Mouse (Mus musculus) ES-E14 (cell line): ENCODE data around the gene Ccdc69. TPM values are rescaled to one million over a fixed set of nuclear protein-coding genes. Genes with fewer than 3 reads are reported as not detected.
"Not testable (repeated sequence)": the region's sequence is repeated elsewhere in the genome, so short reads cannot be mapped to it uniquely, and the experiment has no call there.

Experiments
- DNase-seq: peaks from one replicate; pipeline ENCODE4 v3.0.0-alpha.2; 2013; ENCODE audit warnings: low read depth, low spot score
- H3K27ac ChIP-seq: 2 replicates; pipeline ENCODE4 v1.5.1; 2012; ENCODE audit warnings: low read depth, mild to moderate bottlenecking, low read length, moderate library complexity, mixed read lengths; ENCODE audit not compliant: poor library complexity, insufficient read depth, severe bottlenecking
- H3K36me3 ChIP-seq: 2 replicates; pipeline ENCODE4 v1.6.1; 2012; ENCODE audit warnings: mild to moderate bottlenecking, low read length, moderate library complexity, mixed read lengths; ENCODE audit not compliant: control insufficient read depth, poor library complexity, insufficient read depth, severe bottlenecking
- H3K4me1 ChIP-seq, 2 experiments: fragments of 150-350 bp in 1 of 2; sonication (generic) in 1 of 2; 2 replicates each; pipeline ENCODE4 v1.6.1; 2012; ENCODE audit warnings: low read length in 2 of 2, mild to moderate bottlenecking in 1 of 2, mixed read lengths in 1 of 2; ENCODE audit not compliant: control insufficient read depth in 2 of 2, insufficient read depth in 2 of 2, poor library complexity in 1 of 2
- H3K4me3 ChIP-seq, 2 experiments: fragments of 150-350 bp in 1 of 2; sonication (generic) in 1 of 2; 2 replicates each; pipeline ENCODE4 v1.5.1; 2012; ENCODE audit warnings: low read length in 2 of 2, low read depth in 1 of 2, mild to moderate bottlenecking in 1 of 2, mixed read lengths in 1 of 2; ENCODE audit not compliant: insufficient read depth in 1 of 2, poor library complexity in 1 of 2, severe bottlenecking in 1 of 2
- H3K9ac ChIP-seq: 2 replicates; pipeline ENCODE4 v1.6.1; 2012; ENCODE audit warnings: low read depth, mild to moderate bottlenecking, low read length, mixed read lengths; ENCODE audit not compliant: poor library complexity, insufficient read depth, severe bottlenecking
- H3K9me3 ChIP-seq: fragments of 150-350 bp; sonication (generic); 2 replicates; pipeline ENCODE4 v1.6.1; 2012; ENCODE audit warnings: low read depth, mild to moderate bottlenecking, low read length; ENCODE audit not compliant: control insufficient read depth, insufficient read depth
- CHD2 ChIP-seq: IDR thresholded peaks from 2 replicates; pipeline ENCODE4 v1.6.1; 2014; ENCODE audit warnings: mild to moderate bottlenecking, low read depth, low read length, inconsistent platforms
- HCFC1 ChIP-seq: IDR thresholded peaks from 2 replicates; pipeline ENCODE4 v1.6.1; 2012; ENCODE audit warnings: low read length, inconsistent platforms, borderline replicate concordance; ENCODE audit not compliant: insufficient read depth
- MAFK ChIP-seq: IDR thresholded peaks from 2 replicates; pipeline ENCODE4 v1.6.1; 2014; ENCODE audit warnings: mild to moderate bottlenecking, low read depth, low read length, inconsistent platforms; ENCODE audit not compliant: insufficient read depth
- ZC3H11A ChIP-seq: IDR thresholded peaks from 2 replicates; pipeline ENCODE4 v1.6.1; 2012; ENCODE audit warnings: low read depth, mild to moderate bottlenecking, inconsistent platforms, low read length, borderline replicate concordance
- ZNF384 ChIP-seq: IDR thresholded peaks from 2 replicates; pipeline ENCODE4 v1.6.1; 2012; ENCODE audit warnings: low read depth, low read length, inconsistent platforms
- in situ Hi-C, 2 experiments: fragments of 600-800 bp; cut with MboI; formaldehyde crosslinking; loops; one replicate each; pipeline ENCODE4 v1.15.1; 2025; ENCODE audit warnings: low sequenced_read_pairs in 2 of 2, inconsistent platforms in 1 of 2; ENCODE audit not compliant: unreplicated experiment in 2 of 2
- total RNA-seq: library from RNA; depleted of rRNA; stranded (reverse); fragments of 300-350 nt; gene quantifications from 2 replicates; pipeline ENCODE4 v1.2.3, GENCODE M21; 2012

Gene Ccdc69
- total RNA-seq, 1 experiment = 0.22 TPM

DNA sequence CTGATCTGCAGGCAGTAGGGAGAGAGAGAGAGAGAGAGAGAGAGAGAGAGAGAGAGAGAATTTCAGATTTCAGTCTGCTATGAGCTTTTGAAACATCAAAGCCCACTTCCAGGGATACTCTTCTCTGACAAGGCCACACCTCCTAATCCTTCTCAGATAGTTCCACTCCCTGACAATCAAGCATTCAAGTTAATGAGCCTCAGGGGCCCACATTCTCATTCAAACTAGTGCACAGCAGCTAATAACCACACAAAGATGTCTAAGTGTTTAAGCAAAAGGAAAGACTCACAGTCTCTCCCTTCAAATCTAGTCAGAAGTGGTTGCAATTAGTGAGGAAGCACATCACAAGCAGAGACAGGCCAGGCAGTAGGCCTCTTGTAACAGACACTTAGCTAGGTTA lies 42.3 kb upstream of the Ccdc69 start:
- TF ChIP-seq ZNF384 = no peak
- TF ChIP-seq MAFK = no peak
- no peak for TF ChIP-seq HCFC1
- TF ChIP-seq CHD2 = no peak
- TF ChIP-seq ZC3H11A = no peak
- in situ Hi-C loops = no loop called here

DNA sequence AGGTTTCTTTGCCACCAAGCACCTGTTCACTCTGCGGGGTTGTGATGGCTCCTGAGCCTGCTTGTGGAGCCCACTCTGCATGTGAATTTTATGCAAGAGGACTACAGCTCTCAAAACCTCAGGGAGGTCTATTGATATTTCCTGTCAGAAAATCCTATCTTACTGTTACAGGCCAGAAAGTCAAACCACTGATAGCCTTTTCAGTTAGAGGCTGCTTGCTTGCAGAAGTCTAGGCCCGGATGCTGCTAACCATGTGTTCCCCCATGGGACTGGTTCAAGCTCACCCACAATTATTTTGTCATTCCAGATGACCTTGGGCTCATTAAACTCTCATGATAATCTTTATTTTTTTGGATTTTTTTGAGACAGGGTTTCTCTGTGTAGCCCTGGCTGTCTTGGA lies 39.1 kb upstream of the Ccdc69 start:
- no peaks in the 10 kb centered on the region for H3K9me3 ChIP-seq
- no peaks in the 10 kb centered on the region for H3K36me3 ChIP-seq
- no peak overlapping the region for H3K9ac ChIP-seq
- H3K4me3 ChIP-seq = no peak overlapping the region
- H3K27ac ChIP-seq = no peak overlapping the region
- in situ Hi-C loops = no loop called here
- peaks cover 4 to 7% of the 10 kb centered on the region in 2 experiments for H3K4me1 ChIP-seq
- no peak for TF ChIP-seq ZC3H11A
- TF ChIP-seq HCFC1 = no peak
- TF ChIP-seq CHD2 = no peak
- no peak for TF ChIP-seq MAFK
- TF ChIP-seq ZNF384 = no peak
- no peak for DNase-seq

More for the DNA sequence above, 42.3 kb upstream of the Ccdc69 start:
- Histone ChIP-seq H3K9ac (no peak overlapping the region), H3K27ac (no peak overlapping the region), H3K36me3 (no peaks in the 10 kb centered on the region), H3K4me1 (no peaks in the 10 kb centered on the region; a peak in 1 of 4 replicates), H3K4me3 (no peak overlapping the region), H3K9me3 (no peaks in the 10 kb centered on the region)
- no peak for DNase-seq

DNA sequence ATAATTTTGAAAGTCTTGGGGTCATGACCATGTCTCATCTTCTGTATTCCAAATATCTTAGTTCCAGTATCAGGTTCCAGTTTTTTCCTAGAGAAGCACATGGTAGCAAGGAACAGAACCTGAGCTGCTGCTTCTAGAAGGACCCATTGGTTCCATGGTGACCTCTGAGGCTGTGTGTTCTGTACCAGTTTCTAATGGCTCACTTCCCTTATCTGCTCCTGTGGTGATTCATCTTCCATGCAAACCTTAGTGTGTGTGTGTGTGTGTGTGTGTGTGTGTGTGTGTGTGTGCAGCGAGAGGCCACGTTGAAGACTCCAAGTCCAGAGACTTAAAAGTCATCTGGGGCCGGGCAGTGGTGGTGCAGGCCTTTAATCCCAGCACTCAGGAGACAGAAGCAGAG lies 38.1 kb upstream of the Ccdc69 start:
- no peaks in the 10 kb centered on the region for H3K36me3 ChIP-seq
- H3K4me3 ChIP-seq = no peak overlapping the region
- TF ChIP-seq ZNF384 (no peak), CHD2 (no peak), MAFK (no peak), HCFC1 (no peak), ZC3H11A (no peak)
- in situ Hi-C loops = no loop called here
- DNase-seq = no peak
- H3K9ac ChIP-seq = no peak overlapping the region
- no peaks in the 10 kb centered on the region for H3K9me3 ChIP-seq
- no peak overlapping the region for H3K27ac ChIP-seq
- peaks cover 4 to 7% of the 10 kb centered on the region in 2 experiments for H3K4me1 ChIP-seq

DNA sequence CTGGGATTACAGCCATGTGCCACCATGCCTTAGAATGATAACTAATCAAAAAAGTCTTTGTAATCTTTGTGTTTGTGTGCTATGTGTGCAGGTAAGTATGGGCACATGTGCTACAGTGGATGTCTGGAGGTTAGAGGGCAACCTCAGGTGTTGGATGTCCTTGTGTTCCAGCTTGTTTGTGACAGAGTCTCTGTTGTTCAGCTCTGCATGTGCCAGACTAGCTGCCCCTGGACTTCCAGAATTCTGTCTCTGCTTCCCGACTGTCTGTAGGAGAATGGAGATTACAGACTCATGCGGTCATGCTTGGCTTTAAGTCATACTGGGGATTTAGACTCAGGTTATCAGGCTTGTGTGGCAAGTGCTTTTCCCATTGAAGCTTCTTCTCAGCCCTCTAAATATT lies 36.4 kb upstream of the Ccdc69 start:
- Histone ChIP-seq H3K36me3 (no peaks in the 10 kb centered on the region), H3K27ac (peak overlapping the region; percentile 55; the same call in 1 of the 2 replicates), H3K4me1 (peaks cover 4 to 7% of the 10 kb centered on the region in 2 experiments), H3K4me3 (peak overlapping the region; percentile 9 to 58), H3K9ac (peak overlapping the region; percentile 64), H3K9me3 (no peaks in the 10 kb centered on the region)
- DNase-seq = no peak
- TF ChIP-seq ZC3H11A = no peak
- no peak for TF ChIP-seq CHD2
- no peak for TF ChIP-seq ZNF384
- no peak for TF ChIP-seq MAFK
- no peak for TF ChIP-seq HCFC1
- in situ Hi-C loops = no loop called here

DNA sequence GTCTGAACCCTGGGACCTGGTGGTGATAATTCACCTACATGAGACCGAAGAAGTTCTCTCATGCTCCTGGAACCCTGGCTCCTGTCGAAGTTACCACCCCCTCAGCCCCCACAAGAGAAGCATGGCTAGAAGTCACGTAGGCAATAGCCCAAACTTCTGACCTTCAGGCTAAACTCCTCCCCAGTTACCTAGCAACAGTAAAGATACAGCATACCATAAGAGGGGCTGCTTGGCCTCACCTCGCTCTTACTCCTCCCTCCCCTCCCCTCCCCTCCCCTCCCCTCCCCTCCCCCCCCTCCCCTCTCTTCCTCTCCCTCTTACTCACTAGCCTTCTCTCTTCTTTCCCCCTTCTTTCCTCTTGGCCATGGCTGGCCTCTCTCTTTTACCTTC lies 35.9 kb upstream of the Ccdc69 start:
- Histone ChIP-seq H3K4me3 (peak overlapping the region; percentile 55 to 58), H3K9ac (peak overlapping the region; percentile 64; the same call in 1 of the 2 replicates), H3K27ac (peak overlapping the region; percentile 58)
- H3K9me3 ChIP-seq, H3K36me3 ChIP-seq, DNase-seq, H3K4me1 ChIP-seq, in situ Hi-C loops: not testable (repeated sequence)
